Mouse (Mus musculus) CD4-positive, CD25-positive, alpha-beta regulatory T cell, adult 2 months (primary cell): Measurements from ENCODE around the gene Igsf8.

Source experiments
- DNase-seq: peaks from one replicate; pipeline ENCODE4 v3.0.0-alpha.2; 2012; ENCODE audit warnings: low read depth, low spot score

Gene Igsf8

GRCm38 (mm10) chr1:172323298-172323697 lies 61.9 kb downstream of the Igsf8 start:
- no peak for DNase-seq

DNA sequence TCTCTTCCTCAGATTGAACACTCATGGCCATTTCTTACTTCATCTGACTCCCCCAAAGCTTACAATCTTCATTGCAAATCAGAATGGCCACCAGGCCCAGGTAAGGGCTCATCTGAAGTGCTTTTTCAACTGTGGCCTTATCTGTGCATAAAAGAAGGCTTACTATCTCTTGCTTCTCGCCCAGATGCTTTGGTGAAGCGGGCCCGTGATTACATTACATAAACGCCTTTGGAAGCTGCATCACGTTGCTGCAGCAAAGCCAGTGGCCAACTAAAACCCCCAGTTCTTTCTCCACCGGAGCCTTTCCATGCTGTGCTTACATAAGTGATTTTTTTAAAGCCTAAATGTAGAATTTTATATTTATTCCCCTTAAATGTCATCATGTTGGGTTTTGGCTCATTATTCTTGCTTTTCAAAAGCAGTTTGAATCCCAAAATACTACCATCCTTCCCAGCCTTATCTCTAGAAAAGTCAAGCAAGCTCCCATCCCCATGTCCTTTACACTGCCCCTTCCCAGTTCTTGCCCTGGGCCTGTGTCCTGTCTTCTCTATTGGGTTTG lies 62.4 kb downstream of the Igsf8 start:
- DNase-seq = no peak

DNA sequence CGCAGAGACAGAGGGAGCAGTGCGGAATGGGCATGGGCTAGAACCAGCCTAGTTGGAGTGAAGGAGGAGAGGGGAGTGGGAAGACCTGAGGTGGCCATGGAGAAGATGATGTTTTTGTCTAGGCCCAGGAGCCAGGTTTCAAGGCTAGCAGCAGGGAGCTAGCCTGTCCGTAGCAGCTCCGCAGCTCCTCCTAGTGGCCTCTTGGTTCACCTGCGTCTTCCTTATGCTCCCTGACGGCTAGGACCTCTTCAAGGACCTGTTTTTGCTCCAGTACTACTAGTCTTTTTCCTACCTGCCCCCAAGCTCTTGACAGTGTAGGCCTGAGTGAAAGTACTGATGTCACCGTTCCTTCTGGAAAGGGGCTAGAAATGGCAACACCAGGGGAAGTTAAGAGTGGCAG lies 63.3 kb downstream of the Igsf8 start:
- peak; percentile 89 for DNase-seq

GRCm38 (mm10) chr1:172325680-172326535 lies 64.5 kb downstream of the Igsf8 start:
- peak; percentile 86 for DNase-seq

DNA sequence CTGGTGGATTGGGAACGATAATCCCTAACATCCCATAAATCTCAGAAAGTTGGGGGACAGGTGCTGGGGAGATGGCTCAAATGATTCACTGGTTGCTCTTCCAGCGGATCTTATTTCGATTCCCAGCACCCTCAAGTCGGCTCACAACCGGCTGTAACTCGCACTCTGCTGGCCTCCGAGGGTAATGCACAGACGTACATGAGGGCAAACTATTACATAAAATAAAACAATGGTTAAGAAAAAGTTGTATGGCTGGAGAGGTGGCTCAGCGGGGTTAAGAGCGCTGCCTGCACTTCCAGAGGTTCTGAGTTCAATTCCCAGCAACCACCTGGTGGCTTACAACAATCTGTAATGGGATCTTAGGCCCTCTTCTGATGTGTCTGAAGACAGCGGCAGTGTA lies 65.2 kb downstream of the Igsf8 start:
- peak; percentile 39 for DNase-seq

- no peak for DNase-seq
Measured at GRCm38 (mm10) chr1:172327206-172328001, 66.0 kb downstream of the Igsf8 start.

GRCm38 (mm10) chr1:172328041-172328440 lies 66.6 kb downstream of the Igsf8 start:
- no peak for DNase-seq

DNA sequence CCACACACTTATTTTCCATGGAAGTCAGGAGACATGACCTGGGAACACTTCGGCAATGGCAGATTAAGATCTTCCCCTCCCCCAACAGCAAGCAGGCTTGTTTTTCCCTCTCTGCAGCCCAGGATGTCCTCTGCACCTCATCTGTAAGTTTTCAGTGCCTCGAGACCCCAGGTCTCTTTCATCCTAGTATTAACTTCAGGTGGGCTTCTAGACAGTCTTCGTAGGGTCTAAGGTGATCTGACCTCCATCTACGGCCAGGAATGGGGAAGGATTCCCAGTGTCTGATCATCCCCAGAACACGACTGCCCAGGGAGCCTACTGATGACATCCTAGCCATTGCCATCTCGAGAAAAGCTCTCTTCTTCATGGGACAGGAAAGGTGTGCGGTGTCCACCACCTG lies 67.0 kb downstream of the Igsf8 start:
- DNase-seq = no peak

DNA sequence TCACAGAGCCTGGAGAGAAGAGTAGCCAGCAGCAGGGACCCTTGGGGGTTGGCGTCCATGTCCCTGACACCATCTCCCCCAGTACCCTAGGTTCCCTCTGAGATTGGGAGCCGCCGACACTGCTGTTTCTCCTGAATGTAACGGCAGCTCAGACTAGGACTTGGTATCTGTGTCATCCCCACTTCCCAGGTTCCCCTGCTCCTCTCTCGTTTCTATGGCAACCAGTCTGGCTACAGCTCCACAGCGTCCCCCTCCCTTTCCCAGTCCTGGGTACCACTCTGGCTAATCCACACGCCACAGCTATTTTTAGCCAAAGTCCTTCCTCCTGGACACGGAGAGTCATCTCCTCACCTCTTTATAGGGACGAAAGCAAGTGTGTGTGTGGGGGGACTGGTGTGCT lies 67.7 kb downstream of the Igsf8 start, which contains the start of gene Kcnj9:
Gene Kcnj9, minus strand, starts transcription at position 188 of the 400 bp plus-strand sequence.
- no peak for DNase-seq

DNA sequence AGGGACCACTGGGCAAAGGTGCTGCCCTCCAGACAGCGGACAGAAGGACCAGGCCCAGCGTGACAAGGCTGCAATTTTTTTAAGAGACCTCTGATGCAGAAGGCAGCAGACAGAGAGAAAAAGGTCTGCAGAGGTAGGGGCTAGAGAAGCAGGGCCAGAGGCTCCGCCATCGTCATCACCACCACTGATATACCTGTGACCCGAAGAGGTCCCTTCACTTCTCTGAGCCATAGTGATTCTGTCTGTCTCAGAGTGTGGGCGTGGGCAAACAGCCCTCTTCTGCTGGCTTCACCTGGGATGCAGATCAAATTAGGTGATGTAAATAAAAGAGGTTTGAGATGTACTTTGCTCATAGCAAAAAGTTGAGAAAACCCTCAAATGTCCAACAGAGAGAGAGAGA lies 68.2 kb downstream of the Igsf8 start:
- DNase-seq = no peak

DNA sequence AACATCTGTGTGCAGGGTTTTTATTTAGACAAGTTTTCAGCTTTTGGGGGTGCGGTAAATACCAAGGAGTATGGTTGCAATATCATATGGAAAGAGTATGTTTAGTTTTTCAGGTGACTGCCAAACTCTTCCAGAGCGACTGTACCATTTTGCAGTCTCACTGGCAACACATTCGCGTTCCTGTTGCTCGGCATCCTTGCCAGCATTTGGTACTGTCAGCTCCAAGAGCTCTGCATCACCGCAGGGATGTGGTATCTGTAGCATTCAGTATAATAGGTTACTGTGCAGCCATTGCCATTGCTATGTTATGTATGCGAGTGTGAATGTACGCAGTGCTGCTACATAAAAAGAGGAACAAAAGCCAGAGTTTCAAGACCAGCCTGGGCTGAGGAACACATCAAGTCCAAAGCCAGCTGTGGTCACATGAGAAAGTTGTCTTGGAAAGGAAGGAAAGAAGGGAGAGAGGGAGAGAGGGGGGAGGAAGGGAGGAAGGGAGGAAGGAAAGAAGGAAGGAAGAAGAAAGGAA lies 70.0 kb downstream of the Igsf8 start:
- no peak for DNase-seq

GRCm38 (mm10) chr1:172332925-172333324 lies 71.5 kb downstream of the Igsf8 start:
- DNase-seq = no peak

GRCm38 (mm10) chr1:172333512-172333911 lies 72.1 kb downstream of the Igsf8 start:
- DNase-seq = no peak

GRCm38 (mm10) chr1:172335804-172336203 lies 74.4 kb downstream of the Igsf8 start:
- DNase-seq = no peak

GRCm38 (mm10) chr1:172337411-172338185 lies 76.2 kb downstream of the Igsf8 start:
- DNase-seq = no peak

DNA sequence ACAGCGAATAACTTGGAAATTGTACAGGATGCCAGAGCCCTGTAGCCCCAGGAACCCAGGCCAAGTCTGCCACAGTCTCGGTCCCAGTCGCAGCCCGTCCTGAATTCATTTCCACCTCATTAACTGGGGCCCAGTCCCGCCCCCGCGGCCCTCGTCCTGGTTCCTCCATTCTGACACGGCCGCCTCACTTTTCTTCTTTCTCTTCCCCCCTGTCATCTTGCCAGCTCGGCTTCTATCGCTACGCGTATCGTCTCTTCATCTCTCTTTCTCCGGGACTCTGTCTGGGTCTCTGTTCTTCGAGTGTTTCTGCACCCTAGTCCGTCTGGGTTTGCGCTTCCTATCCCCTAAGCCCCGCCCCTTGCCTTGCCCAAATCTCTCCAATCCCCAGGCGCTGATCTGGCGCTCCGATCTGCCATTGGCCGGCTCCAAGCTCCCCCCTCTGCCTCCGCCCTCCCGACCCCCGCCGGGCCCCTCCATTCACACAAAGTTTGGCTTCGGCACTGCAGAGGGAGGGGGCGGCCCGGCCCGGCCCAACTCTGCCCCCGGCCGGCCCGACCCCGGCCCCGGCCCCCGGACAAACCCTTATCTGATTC lies 79.4 kb downstream of the Igsf8 start, which contains the start of gene Kcnj10:
Gene Kcnj10, plus strand, starts transcription at position 482 of the 593 bp plus-strand sequence.
- peak; percentile 74 for DNase-seq

GRCm38 (mm10) chr1:172341386-172341785 lies 79.9 kb downstream of the Igsf8 start:
- no peak for DNase-seq

- DNase-seq = no peak
Measured at GRCm38 (mm10) chr1:172342729-172343128, 81.3 kb downstream of the Igsf8 start.

DNA sequence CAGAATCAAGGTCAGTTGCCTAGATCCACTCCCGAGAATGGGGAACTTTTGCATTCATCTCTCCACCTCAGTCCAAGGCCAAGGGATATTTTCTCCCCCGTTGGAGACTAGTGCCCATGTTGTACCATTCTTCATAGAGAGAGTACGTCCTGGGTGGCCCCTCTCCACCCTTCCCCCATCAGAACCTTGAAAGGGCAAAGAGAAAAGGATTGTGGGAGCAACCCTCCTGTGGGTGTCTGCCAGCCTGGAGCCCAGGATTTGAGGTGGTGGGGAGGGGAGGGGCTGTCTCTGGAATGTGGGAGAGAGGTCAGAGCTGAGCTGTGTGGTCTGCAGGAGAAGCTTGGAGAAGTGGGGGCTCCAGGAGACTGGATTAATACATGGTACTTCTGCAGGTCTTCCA lies 82.5 kb downstream of the Igsf8 start:
- no peak for DNase-seq

DNA sequence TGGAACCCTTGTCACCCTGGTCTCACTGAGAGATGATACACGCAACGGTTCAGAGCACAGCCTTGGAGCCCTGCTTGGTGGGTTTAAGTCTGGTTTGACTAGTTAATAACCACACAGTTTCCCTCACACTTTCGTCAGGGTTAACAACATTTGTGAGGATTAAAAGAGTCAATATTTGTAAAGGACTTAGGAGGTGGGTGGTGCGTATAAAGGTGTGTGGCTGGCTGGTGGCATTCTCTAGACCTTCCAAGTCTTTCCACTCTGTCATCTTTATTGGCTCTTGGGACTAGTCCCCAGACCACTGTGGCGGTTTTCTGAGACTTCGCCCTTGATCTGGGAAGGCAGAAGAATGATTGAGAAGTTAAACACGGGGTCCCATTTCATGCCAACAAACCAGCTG lies 83.4 kb downstream of the Igsf8 start:
- no peak for DNase-seq

- DNase-seq = no peak
Measured at GRCm38 (mm10) chr1:172346707-172347106, 85.3 kb downstream of the Igsf8 start.
